Mouse (Mus musculus) liver, embryonic 16.5 days (tissue): ENCODE measurements around the gene H2-DMb2. TPM values are rescaled to one million over a fixed set of nuclear protein-coding genes. Genes with fewer than 3 reads are reported as not detected.

Source experiments
- ATAC-seq: fragments of 200-750 bp; cut with Nextera tagmentation; 2 replicates; pipeline ENCODE4 v1.8.0; 2017; ENCODE audit warnings: low read depth, mild to moderate bottlenecking, moderate number of reproducible peaks, moderate library complexity
- H3K27ac ChIP-seq: fragments of 300-500 bp; sonication (generic); 2 replicates; pipeline ENCODE4 v1.5.1; 2014; ENCODE audit warnings: mild to moderate bottlenecking, low read length
- H3K27me3 ChIP-seq: fragments of 300-500 bp; sonication (generic); 2 replicates; pipeline ENCODE4 v1.6.1; 2014; ENCODE audit warnings: low read depth, low read length, mixed read lengths; ENCODE audit not compliant: control insufficient read depth, insufficient read depth
- H3K36me3 ChIP-seq: fragments of 300-500 bp; sonication (generic); 2 replicates; pipeline ENCODE4 v1.6.1; 2014; ENCODE audit warnings: mild to moderate bottlenecking; ENCODE audit not compliant: control insufficient read depth, insufficient read depth
- H3K4me1 ChIP-seq: fragments of 300-500 bp; sonication (generic); 2 replicates; pipeline ENCODE4 v1.6.1; 2014; ENCODE audit warnings: low read depth, low read length, mixed read lengths; ENCODE audit not compliant: control insufficient read depth
- H3K4me2 ChIP-seq: fragments of 300-500 bp; sonication (generic); 2 replicates; pipeline ENCODE4 v1.6.1; 2014; ENCODE audit warnings: low read depth, low read length, mixed read lengths
- H3K4me3 ChIP-seq: fragments of 300-500 bp; sonication (generic); 2 replicates; pipeline ENCODE4 v1.5.1; 2014; ENCODE audit warnings: low read depth, mild to moderate bottlenecking, low read length
- H3K9ac ChIP-seq: fragments of 300-500 bp; sonication (generic); 2 replicates; pipeline ENCODE4 v1.6.1; 2014; ENCODE audit warnings: low read depth, low read length
- H3K9me3 ChIP-seq: fragments of 300-500 bp; sonication (generic); replicated peaks from 2 replicates; pipeline ENCODE4 v1.6.1; 2016; ENCODE audit warnings: low read length; ENCODE audit not compliant: control insufficient read depth
- WGBS: fragments of 180-500 bp; shearing (Covaris S2); extraction: QIAGEN DNeasy Blood & Tissue Kit; methylation state at CpG from one replicate; pipeline ENCODE4 v1.1.7; 2014; ENCODE audit not compliant: insufficient replicate concordance; 5-methylcytosine and 5-hydroxymethylcytosine counted together
- polyA plus RNA-seq: library from polyadenylated mRNA; unstranded; fragments of >200 nt; fragmentation: Nextera tagmentation; extraction: Ambion mirVana; gene quantifications from 2 replicates; pipeline ENCODE4 v1.2.1, GENCODE M21; 2015

The H2-DMb2 gene
- polyA plus RNA-seq, 1 experiment from 2014 or later = 1.0 TPM

DNA sequence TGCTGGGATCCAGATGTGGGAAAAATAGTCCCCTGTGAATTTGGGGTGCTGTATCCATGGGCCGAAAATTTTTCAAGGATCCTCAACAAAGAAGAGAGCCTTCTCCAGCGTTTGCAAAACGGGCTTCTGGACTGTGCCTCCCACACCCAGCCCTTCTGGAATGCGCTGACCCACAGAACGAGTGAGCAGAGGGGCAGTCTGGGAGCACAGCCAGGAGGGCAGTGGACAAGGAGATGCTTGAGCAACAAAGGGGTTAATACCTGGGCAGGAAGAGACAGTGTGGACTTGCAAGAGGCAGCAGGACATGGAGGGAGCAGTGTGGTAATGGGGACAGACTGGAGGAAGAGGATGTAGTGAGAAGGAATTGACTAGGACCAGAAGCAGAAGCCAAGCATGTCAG, 12.4 kb downstream of the H2-DMb2 start:
- no peaks in the 10 kb centered on the region for H3K4me1 ChIP-seq
- H3K4me3 ChIP-seq = no peak overlapping the region
- no peak overlapping the region for H3K9ac ChIP-seq
- no peaks in the 10 kb centered on the region for H3K9me3 ChIP-seq
- no peak for ATAC-seq
- no peak overlapping the region for H3K27ac ChIP-seq
- H3K27me3 ChIP-seq = no peaks in the 10 kb centered on the region
- H3K4me2 ChIP-seq = no peak overlapping the region
- no peaks in the 10 kb centered on the region for H3K36me3 ChIP-seq
- WGBS = 50% methylated on average over 5 of the region's 5 CpGs

DNA sequence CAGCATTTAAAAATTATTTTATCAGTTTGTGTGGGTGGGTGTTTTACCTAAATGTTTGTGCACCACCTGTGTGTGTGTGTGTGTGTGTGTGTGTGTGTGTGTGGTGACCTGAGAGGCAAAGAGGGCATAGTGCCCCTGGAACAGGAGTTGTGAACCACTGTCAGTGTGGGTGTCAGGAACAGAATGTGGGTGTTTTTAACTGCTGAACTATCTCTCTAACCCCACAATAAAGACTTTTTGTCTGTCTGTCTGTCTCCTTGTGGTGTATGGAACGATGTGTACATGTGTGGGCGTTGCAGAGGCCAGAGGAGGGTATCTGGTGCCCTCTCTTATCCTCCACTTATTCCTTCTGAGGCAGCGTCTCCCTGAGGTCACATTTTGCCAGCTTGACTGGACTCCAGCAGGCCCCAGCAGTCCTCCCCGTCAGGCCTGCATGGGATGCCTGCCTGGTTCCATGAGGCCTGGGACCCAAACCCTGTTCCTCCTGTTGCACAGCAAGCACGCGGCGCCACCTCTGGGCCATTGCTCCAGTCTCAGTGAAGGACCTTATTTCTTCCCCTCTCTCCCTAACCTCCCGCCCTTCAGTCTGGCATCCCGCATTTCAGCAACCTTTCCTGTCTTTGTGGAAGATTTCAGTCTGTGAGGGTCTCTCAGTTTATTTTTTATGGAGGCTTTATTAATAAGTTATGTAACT, 21.2 kb downstream of the H2-DMb2 start:
- no peaks in the 10 kb centered on the region for H3K9me3 ChIP-seq
- no peak overlapping the region for H3K27ac ChIP-seq
- H3K27me3 ChIP-seq = no peaks in the 10 kb centered on the region
- no peak overlapping the region for H3K4me3 ChIP-seq
- WGBS = 42% methylated on average over 9 of the region's 9 CpGs
- no peak overlapping the region for H3K4me2 ChIP-seq
- H3K4me1 ChIP-seq = no peaks in the 10 kb centered on the region
- no peak for ATAC-seq
- H3K9ac ChIP-seq = no peak overlapping the region
- H3K36me3 ChIP-seq = no peaks in the 10 kb centered on the region

DNA sequence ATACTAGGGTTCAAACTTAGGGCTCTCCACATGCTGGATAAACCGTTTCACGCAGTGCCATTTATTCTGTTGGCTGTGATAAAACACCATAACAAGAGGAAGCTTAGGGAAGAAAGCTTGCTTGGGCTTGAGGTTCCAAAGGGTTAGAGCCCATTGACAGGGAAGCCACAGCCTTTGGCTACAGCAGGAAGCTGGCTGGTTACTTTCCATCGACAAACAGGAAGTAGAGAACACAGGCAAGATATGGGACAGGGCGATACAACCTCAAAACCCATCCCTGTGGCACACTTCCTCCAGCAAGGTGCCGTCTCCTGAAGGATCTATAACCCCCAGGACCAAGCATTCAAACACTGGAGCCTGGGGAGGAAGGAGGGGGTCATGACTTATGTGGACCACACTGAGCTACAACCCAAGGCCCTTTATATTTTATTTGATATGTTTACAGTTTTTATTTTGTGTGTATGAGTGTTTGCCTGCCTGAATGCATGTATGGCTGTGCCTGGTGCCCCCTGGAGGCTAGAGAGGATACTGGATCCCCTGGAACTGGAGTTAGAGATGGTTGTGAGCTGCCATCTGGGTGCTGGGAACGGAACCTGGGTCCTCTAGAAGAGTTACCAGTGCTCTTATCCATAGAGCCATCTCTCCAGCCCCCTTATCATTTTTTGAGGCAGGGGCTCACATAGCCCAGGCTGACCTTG, 22.1 kb downstream of the H2-DMb2 start:
- no peak overlapping the region for H3K4me2 ChIP-seq
- H3K36me3 ChIP-seq = no peaks in the 10 kb centered on the region
- no peak overlapping the region for H3K9ac ChIP-seq
- no peak overlapping the region for H3K27ac ChIP-seq
- H3K9me3 ChIP-seq = no peaks in the 10 kb centered on the region
- H3K27me3 ChIP-seq = no peaks in the 10 kb centered on the region
- no peak for ATAC-seq
- WGBS = 25% methylated on average over 6 of the region's 6 CpGs
- H3K4me1 ChIP-seq = no peaks in the 10 kb centered on the region
- no peak overlapping the region for H3K4me3 ChIP-seq

DNA sequence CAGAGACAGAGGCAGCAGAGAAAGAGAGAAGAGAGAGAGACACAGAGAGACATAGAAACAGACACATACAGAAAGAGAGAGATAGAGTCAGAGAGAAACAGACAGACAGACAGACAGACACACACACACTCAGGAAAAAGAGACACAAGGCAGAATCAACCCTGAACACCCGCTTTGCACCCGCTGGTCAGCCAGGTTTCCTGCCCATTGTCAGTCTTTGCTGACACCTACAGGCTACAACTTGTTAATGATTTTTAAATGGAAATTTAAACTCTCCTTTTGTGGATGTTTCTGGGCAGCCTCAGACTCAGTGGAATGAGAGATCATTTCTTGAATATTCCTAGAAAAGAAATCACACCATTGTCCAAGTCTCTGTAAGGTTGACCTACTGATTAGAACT, 26.2 kb downstream of the H2-DMb2 start:
- no peaks in the 10 kb centered on the region; the same call in 1 of the 2 replicates for H3K4me1 ChIP-seq
- no peaks in the 10 kb centered on the region for H3K36me3 ChIP-seq
- no peak overlapping the region for H3K4me3 ChIP-seq
- ATAC-seq = no peak
- H3K9me3 ChIP-seq = no peaks in the 10 kb centered on the region
- H3K27ac ChIP-seq = no peak overlapping the region
- WGBS = 0% methylated on average over 2 of the region's 2 CpGs
- no peaks in the 10 kb centered on the region for H3K27me3 ChIP-seq
- H3K9ac ChIP-seq = no peak overlapping the region
- H3K4me2 ChIP-seq = no peak overlapping the region

DNA sequence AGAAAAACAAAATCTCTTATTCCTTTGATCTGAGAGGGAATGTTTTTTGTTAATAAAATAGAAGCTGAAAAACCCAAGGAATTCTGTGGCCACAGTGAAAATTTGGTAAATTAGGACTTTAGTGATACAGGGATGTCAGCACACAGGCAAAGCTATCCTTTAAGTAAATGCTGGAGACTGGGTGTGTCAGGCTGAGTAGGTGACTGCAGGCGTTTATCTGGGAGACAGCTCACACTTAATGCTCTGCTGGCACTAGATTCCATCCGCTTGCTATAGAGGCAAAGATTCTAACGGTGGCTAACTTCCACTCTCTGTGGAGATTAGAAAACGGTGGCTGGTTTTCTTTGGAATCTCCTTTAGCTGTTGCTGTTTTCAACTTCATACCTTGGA, 27.4 kb downstream of the H2-DMb2 start:
- ATAC-seq = no peak
- WGBS = 2% methylated on average over 4 of the region's 4 CpGs
- H3K4me1 ChIP-seq = no peaks in the 10 kb centered on the region; the same call in 1 of the 2 replicates
- H3K4me3 ChIP-seq = no peak overlapping the region
- H3K36me3 ChIP-seq = no peaks in the 10 kb centered on the region
- H3K4me2 ChIP-seq = no peak overlapping the region
- H3K9me3 ChIP-seq = no peaks in the 10 kb centered on the region
- no peak overlapping the region for H3K27ac ChIP-seq
- no peaks in the 10 kb centered on the region for H3K27me3 ChIP-seq
- no peak overlapping the region for H3K9ac ChIP-seq

DNA sequence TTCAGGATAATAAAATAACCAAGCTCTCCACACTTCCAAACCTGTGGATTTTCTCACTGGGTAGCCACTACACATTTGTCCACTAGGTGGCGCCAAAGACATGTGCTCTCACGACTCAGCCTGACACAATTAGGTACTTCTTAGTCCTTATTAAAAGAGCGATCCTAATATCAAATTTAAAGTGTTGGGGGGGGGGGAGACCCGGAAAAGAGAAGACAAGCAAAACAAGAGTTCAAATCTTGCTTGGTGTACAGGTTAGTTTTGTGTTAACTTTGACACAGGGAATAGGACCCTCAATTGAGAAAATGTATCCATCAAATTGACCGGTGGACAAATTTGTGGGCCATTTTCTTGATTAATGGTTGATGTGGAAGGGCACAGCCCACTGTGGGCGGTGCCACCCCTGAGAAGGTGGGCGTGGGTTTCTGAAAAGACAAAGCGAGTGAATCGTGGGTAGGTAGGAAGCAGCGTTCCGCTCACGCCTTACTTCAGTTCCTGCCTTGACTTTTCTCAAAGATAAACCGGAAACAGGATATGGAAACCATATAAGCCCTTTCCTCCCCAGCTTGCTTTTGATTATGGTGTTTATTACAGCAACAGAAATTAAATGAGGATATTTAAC, 27.9 kb downstream of the H2-DMb2 start:
- WGBS = 12% methylated on average over 13 of the region's 13 CpGs
- H3K4me3 ChIP-seq = peak overlapping the region; percentile 27; the same call in 1 of the 2 replicates
- no peaks in the 10 kb centered on the region for H3K27me3 ChIP-seq
- no peaks in the 10 kb centered on the region for H3K36me3 ChIP-seq
- peak overlapping the region; percentile 29 for H3K4me2 ChIP-seq
- H3K27ac ChIP-seq = no peak overlapping the region
- peak; percentile 54; the same call in 1 of the 2 replicates for ATAC-seq
- H3K9me3 ChIP-seq = no peaks in the 10 kb centered on the region
- no peak overlapping the region for H3K9ac ChIP-seq
- no peaks in the 10 kb centered on the region; the same call in 1 of the 2 replicates for H3K4me1 ChIP-seq

DNA sequence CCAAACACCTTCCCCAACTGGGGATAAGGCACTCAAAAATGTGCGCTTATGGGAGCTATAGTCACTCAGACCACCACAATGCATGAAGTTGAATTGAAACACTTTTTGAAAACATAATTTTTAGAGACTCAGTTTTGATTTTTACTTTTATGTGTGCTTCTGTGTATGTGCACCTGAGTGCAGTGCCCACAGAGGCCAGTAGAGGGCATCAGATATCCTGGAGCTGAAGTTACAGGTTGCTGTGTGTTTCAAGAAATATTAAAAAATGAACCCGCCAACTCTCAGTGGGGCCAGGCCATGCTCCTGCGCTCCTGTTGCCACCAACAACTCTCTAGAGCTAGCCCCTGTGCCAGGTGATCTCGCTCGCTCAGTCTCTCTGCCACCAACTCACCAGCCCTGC, 29.4 kb downstream of the H2-DMb2 start:
- no peak for ATAC-seq
- no peaks in the 10 kb centered on the region for H3K27me3 ChIP-seq
- H3K4me2 ChIP-seq = no peak overlapping the region
- no peak overlapping the region for H3K27ac ChIP-seq
- H3K36me3 ChIP-seq = no peaks in the 10 kb centered on the region
- WGBS = 81% methylated on average over 5 of the region's 5 CpGs
- no peak overlapping the region for H3K9ac ChIP-seq
- no peak overlapping the region for H3K4me3 ChIP-seq
- no peaks in the 10 kb centered on the region; the same call in 1 of the 2 replicates for H3K4me1 ChIP-seq
- no peaks in the 10 kb centered on the region; the same call in 1 of the 2 replicates for H3K9me3 ChIP-seq

DNA sequence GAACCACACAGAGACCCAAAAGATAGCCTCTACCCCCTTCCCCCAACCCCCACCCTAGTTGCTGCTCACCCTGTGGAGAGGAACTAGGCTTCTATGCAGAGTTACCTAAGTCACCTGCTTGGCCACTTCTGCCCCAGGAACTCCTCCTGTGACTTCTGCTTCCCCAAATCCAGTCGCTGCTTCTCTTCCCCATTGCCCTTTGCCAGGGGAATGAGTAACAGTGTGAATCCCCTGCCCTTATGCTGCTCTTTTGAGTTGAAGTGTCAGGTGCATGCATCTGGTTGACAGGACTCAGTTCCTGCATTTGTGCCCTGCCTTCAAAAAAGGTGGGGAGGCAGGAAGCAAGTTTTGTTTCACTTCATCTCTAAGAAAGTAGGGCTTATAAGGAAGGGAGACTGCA, 31.0 kb downstream of the H2-DMb2 start:
- no peak overlapping the region for H3K27ac ChIP-seq
- WGBS = 18% methylated on average over 1 of the region's 1 CpGs
- no peaks in the 10 kb centered on the region for H3K27me3 ChIP-seq
- no peak overlapping the region for H3K4me3 ChIP-seq
- H3K4me1 ChIP-seq = no peaks in the 10 kb centered on the region; the same call in 1 of the 2 replicates
- no peaks in the 10 kb centered on the region; the same call in 1 of the 2 replicates for H3K9me3 ChIP-seq
- H3K36me3 ChIP-seq = no peaks in the 10 kb centered on the region
- H3K4me2 ChIP-seq = no peak overlapping the region
- no peak overlapping the region for H3K9ac ChIP-seq
- no peak for ATAC-seq

DNA sequence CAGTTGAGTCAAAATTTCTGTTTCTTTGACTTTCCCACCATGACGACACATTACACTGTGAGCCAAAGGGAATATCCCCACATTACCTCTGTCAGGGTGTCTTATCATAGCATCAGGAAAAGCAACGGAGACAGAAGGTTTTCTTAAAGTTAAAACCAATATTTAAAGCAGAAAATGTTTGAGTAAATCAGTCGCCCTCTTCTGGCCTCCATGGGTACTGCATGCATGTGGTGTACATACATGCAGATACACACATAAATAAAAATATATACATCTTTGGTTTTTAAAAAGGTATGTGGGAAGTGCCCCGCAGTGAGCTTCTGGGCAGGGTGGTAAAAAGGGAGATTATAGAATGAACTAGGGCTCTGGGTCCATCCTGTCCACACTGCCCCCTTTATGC, 34.1 kb downstream of the H2-DMb2 start:
- no peak overlapping the region for H3K9ac ChIP-seq
- no peak overlapping the region for H3K27ac ChIP-seq

More for the DNA sequence above, 34.1 kb downstream of the H2-DMb2 start:
- H3K36me3 ChIP-seq = no peaks in the 10 kb centered on the region
- WGBS = 56% methylated on average over 4 of the region's 4 CpGs
- no peaks in the 10 kb centered on the region for H3K27me3 ChIP-seq
- H3K9me3 ChIP-seq = no peaks in the 10 kb centered on the region; the same call in 1 of the 2 replicates
- no peaks in the 10 kb centered on the region for H3K4me1 ChIP-seq
- no peak for ATAC-seq
- H3K4me2 ChIP-seq = no peak overlapping the region
- H3K4me3 ChIP-seq = no peak overlapping the region
